9 mouse cellular contexts compared by ENCODE assay signal in the genomic region with DNA sequence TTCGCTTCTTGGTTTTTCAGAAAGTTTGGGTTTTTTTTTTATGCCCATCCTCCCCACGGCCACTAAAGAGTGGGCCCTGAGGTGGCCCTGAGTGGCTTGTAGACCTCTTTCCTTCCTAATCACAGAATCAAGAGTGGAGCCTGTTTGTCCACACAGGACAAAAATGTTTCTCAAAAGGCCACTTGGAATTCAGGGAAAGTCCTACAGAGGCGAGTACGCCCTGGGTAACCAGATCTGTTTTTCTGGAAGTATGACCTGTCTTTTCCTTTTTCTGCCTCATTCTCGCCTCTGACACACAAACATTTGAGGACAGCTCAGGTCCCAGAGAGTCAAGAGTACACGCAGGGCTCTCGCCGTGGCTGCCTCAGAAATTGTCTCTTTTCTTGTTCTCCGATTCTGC. TPM values are rescaled to one million over a fixed set of nuclear protein-coding genes. Genes with fewer than 3 reads are reported as not detected.
DNase-seq lines count a peak whose midpoint lies in the region; ATAC-seq and TF ChIP-seq lines count a peak whose summit lies in the region.
"Had no signal": no experiment of that assay in that cellular context is flagged by ENCODE, and none has a peak within 500 bp of the region (broad histone marks: within the 10 kb centered on the region; RNA-seq: fewer than 3 reads in every experiment).

No protein-coding gene starts in this region.

- peak overlapping the region; percentile 96 for H3K4me3 ChIP-seq in testis, adult 2 months (ENCODE audit: control insufficient read depth, low read depth, low read length)

- peaks cover 16% of the 10 kb centered on the region for H3K4me1 ChIP-seq in testis, adult 2 months (ENCODE audit: control insufficient read depth, insufficient read depth, low read length)

- H3K27me3 ChIP-seq in testis, adult 2 months (ENCODE audit: control insufficient read depth, insufficient read depth, low read length): no peaks in the 10 kb centered on the region

- H3K36me3 ChIP-seq in testis, adult 2 months (ENCODE audit: control insufficient read depth, insufficient read depth, low read length): no peaks in the 10 kb centered on the region

- peak overlapping the region; percentile 58 for H3K27ac ChIP-seq in testis, adult 2 months (ENCODE audit: control insufficient read depth, insufficient read depth, low read depth, low read length)

- TF ChIP-seq CTCF in testis, adult 2 months (IDR thresholded peaks at IDR 0.05; ENCODE audit: control insufficient read depth, insufficient read depth, insufficient replicate concordance, low read depth, low read length): no peak

- ATAC-seq in granulocyte monocyte progenitor cell, adult 5-6 weeks (replicated peaks; ENCODE audit: poor library complexity, severe bottlenecking): no peak
- ATAC-seq in megakaryocyte progenitor cell, adult 5-6 weeks (replicated peaks; ENCODE audit: poor library complexity): no peak

- peak; percentile 32 for DNase-seq in embryo, embryonic 11 days
- no peak for DNase-seq in embryo, embryonic 10 days (ENCODE audit: low spot score)
- DNase-seq in testis, postnatal 10 days (ENCODE audit: low spot score): no peak
- DNase-seq in lung, postnatal 36 days: peak; percentile 45
- no peak for DNase-seq in thymus, postnatal 10 days (ENCODE audit: low spot score in 2 of 2)

- no peak for TF ChIP-seq POLR2A in testis, adult 2 months (IDR thresholded peaks at IDR 0.05; ENCODE audit: control insufficient read depth, low read depth, low read length)

RNA-seq across cellular contexts. Expression of a gene that starts 1.5 kb away (rescaled TPM):
- 38.0 and 38.2 TPM in 2 replicates for polyA plus RNA-seq in testis, adult 2 months (2012; rRNA removed)
- not detected in 2 replicates for total RNA-seq in granulocyte monocyte progenitor cell, adult 5-6 weeks (2014; fragmentation: Nextera tagmentation)
- not detected in 2 replicates for total RNA-seq in granulocyte monocyte progenitor cell, adult 5-6 weeks (2017)
- total RNA-seq in megakaryocyte progenitor cell, adult 5-6 weeks (2015): not detected in 2 replicates
- total RNA-seq in megakaryocyte progenitor cell, adult 5-6 weeks (2017): not detected in 2 replicates

RNA-seq across cellular contexts. Expression of a gene that starts 19.6 kb away (rescaled TPM):
- 139 and 155 TPM in 2 replicates for polyA plus RNA-seq in testis, adult 2 months (2012; rRNA removed)
- not detected in 2 replicates for total RNA-seq in granulocyte monocyte progenitor cell, adult 5-6 weeks (2014; fragmentation: Nextera tagmentation)
- total RNA-seq in granulocyte monocyte progenitor cell, adult 5-6 weeks (2017): not detected in 2 replicates
- total RNA-seq in megakaryocyte progenitor cell, adult 5-6 weeks (2015): not detected in 2 replicates
- not detected in 2 replicates for total RNA-seq in megakaryocyte progenitor cell, adult 5-6 weeks (2017)
- polyA plus RNA-seq: liver, embryonic 16.5 days had no signal

RNA-seq across cellular contexts. Expression of a gene that starts 59.2 kb away (rescaled TPM):
- 19.6 and 25.6 TPM in 2 replicates for polyA plus RNA-seq in testis, adult 2 months (2012; rRNA removed)
- total RNA-seq in granulocyte monocyte progenitor cell, adult 5-6 weeks (2014; fragmentation: Nextera tagmentation): not detected in 2 replicates
- not detected in 2 replicates for total RNA-seq in granulocyte monocyte progenitor cell, adult 5-6 weeks (2017)
- not detected in 2 replicates for total RNA-seq in megakaryocyte progenitor cell, adult 5-6 weeks (2015)
- not detected in 2 replicates for total RNA-seq in megakaryocyte progenitor cell, adult 5-6 weeks (2017)

Comparison
In these comparisons a context has a peak if more than half of its experiments do, and no peak if none do; other contexts are left out.
1. DNase-seq: peak in embryo, embryonic 11 days (single experiment) and lung, postnatal 36 days (single experiment); none in embryo, embryonic 10 days (single experiment), testis, postnatal 10 days (single experiment) and thymus, postnatal 10 days (0 of 2).